Mouse (Mus musculus) C2C12 (cell line): ENCODE results near the gene L1td1. TPM values are rescaled to one million over a fixed set of nuclear protein-coding genes. Genes with fewer than 3 reads are reported as not detected.

ENCODE experiments used
- H3K27me3 ChIP-seq: one replicate; pipeline ENCODE4 v1.6.1; 2011; ENCODE audit not compliant: control insufficient read depth, insufficient read depth, insufficient read length
- H3K36me3 ChIP-seq: one replicate; pipeline ENCODE4 v1.6.1; 2011; ENCODE audit not compliant: control insufficient read depth, insufficient read depth
- H3K4me3 ChIP-seq: one replicate; pipeline ENCODE4 v1.5.1; 2011; ENCODE audit warnings: mild to moderate bottlenecking, control low read depth; ENCODE audit not compliant: poor library complexity, insufficient read depth, severe bottlenecking
- H3K79me2 ChIP-seq: one replicate; pipeline ENCODE4 v1.6.1; 2011; ENCODE audit not compliant: control insufficient read depth, insufficient read depth
- H3K79me3 ChIP-seq: one replicate; pipeline ENCODE4 v1.6.1; 2011; ENCODE audit warnings: low read depth, control low read depth
- H3ac ChIP-seq: one replicate; pipeline ENCODE3; 2011; ENCODE audit warnings: low read depth; ENCODE audit not compliant: control insufficient read depth, insufficient read length
- CEBPB ChIP-seq: IDR thresholded peaks from one replicate; pipeline ENCODE4 v1.6.1; 2011; ENCODE audit warnings: low read depth, mild to moderate bottlenecking, control low read depth, moderate library complexity
- CTCF ChIP-seq: IDR thresholded peaks from one replicate; pipeline ENCODE4 v1.5.1; 2011; ENCODE audit not compliant: control insufficient read depth, insufficient read depth, insufficient read length
- FOSL1 ChIP-seq: IDR thresholded peaks from one replicate; pipeline ENCODE4 v1.8.0; 2011; ENCODE audit warnings: mild to moderate bottlenecking, low read length; ENCODE audit not compliant: poor library complexity, insufficient read depth, severe bottlenecking
- MAX ChIP-seq: IDR thresholded peaks from one replicate; pipeline ENCODE4 v1.6.1; 2011; ENCODE audit warnings: mild to moderate bottlenecking, control low read depth
- MYOD1 ChIP-seq: IDR thresholded peaks from one replicate; pipeline ENCODE4 v1.6.1; 2011; ENCODE audit warnings: low read depth; ENCODE audit not compliant: control insufficient read depth, insufficient read length
- MYOG ChIP-seq: IDR thresholded peaks from one replicate; pipeline ENCODE4 v1.6.1; 2011; ENCODE audit not compliant: control insufficient read depth, insufficient read length; ENCODE audit errors: extremely low read depth
- USF1 ChIP-seq: IDR thresholded peaks from one replicate; pipeline ENCODE4 v1.6.1; 2011; ENCODE audit warnings: low read depth, mild to moderate bottlenecking, control low read depth, moderate library complexity
- polyA plus RNA-seq: library from polyadenylated mRNA; unstranded; fragments of >200 nt; fragmentation: generic; extraction: Trizol; gene quantifications from one replicate; pipeline ENCODE4 v1.2.1, GENCODE M21; 2012; ENCODE audit warnings: missing spikeins

The L1td1 gene
- polyA plus RNA-seq, 1 experiment = not detected

DNA sequence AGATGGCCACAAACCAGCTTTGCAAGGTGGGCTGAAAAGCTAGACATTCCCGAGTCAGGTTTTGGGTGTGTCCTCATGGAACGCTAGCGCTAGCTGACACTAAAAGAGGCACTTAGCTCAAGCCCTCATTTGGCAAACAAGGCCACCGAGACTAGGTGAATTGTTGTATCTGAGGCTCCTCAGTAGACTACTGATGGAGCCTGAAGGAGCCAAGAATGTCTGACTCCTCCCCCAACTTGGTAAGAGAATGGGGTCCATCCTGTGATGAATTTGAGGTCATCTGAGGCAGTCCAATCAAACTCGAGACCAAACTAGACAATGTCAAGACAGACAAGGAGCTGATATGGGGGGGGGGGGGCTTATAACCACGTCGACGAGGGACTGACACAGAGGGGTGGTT lies 59.3 kb downstream of the L1td1 start:
- Histone ChIP-seq H3K27me3 (no peaks in the 10 kb centered on the region), H3ac (no peak overlapping the region), H3K79me2 (no peaks in the 10 kb centered on the region), H3K36me3 (no peaks in the 10 kb centered on the region), H3K79me3 (no peaks in the 10 kb centered on the region), H3K4me3 (no peak overlapping the region)
- TF ChIP-seq MYOG (no peak), CEBPB (no peak), MAX (no peak), USF1 (no peak), FOSL1 (no peak), CTCF (no peak), MYOD1 (no peak)

GRCm38 (mm10) chr4:98786281-98786680 lies 59.7 kb downstream of the L1td1 start:
- H3ac ChIP-seq = no peak overlapping the region
- H3K27me3 ChIP-seq = no peaks in the 10 kb centered on the region
- H3K79me2 ChIP-seq = no peaks in the 10 kb centered on the region
- no peak overlapping the region for H3K4me3 ChIP-seq
- no peaks in the 10 kb centered on the region for H3K36me3 ChIP-seq
- H3K79me3 ChIP-seq = no peaks in the 10 kb centered on the region
- TF ChIP-seq CTCF (no peak), USF1 (no peak), MAX (no peak)

Other genes starting within 250 kb of the L1td1 start
- not detected for gene Kank4, start 90.8 kb downstream of the L1td1 start, polyA plus RNA-seq
- gene I0C0044D17Rik, start 97.1 kb downstream of the L1td1 start, polyA plus RNA-seq = not detected
- 28.6 TPM for gene Usp1, start 197.1 kb downstream of the L1td1 start, polyA plus RNA-seq